Mouse (Mus musculus) G1E (cell line): ENCODE measurements around the gene Tubb4a. TPM values are rescaled to one million over a fixed set of nuclear protein-coding genes. Genes with fewer than 3 reads are reported as not detected.

Experiments used
- ATAC-seq: 2 replicates; pipeline ENCODE4 v1.8.0; 2016; ENCODE audit warnings: mild to moderate bottlenecking; ENCODE audit not compliant: insufficient number of reproducible peaks, poor library complexity, low FRiP score, severe bottlenecking; ENCODE audit errors: extremely low read depth
- DNase-seq: peaks from one replicate; pipeline ENCODE4 v3.0.0; 2012; ENCODE audit warnings: low spot score
- H3K27me3 ChIP-seq: 2 replicates; pipeline ENCODE4 v1.6.1; 2012; ENCODE audit warnings: mild to moderate bottlenecking, low read length, inconsistent platforms; ENCODE audit not compliant: insufficient read depth
- H3K36me3 ChIP-seq: replicated peaks from 2 replicates; pipeline ENCODE3; 2012; ENCODE audit warnings: mild to moderate bottlenecking, inconsistent platforms
- H3K4me1 ChIP-seq: 2 replicates; pipeline ENCODE4 v1.6.1; 2012; ENCODE audit warnings: low read depth, low read length, inconsistent platforms, mixed read lengths; ENCODE audit not compliant: insufficient read depth
- H3K4me3 ChIP-seq: 2 replicates; pipeline ENCODE4 v1.5.1; 2012; ENCODE audit warnings: low read depth, mild to moderate bottlenecking, inconsistent platforms, low read length, moderate library complexity, mixed read lengths
- H3K9me3 ChIP-seq: replicated peaks from 2 replicates; pipeline ENCODE4 v1.6.1; 2012; ENCODE audit warnings: inconsistent platforms
- CTCF ChIP-seq: IDR thresholded peaks from 2 replicates; pipeline ENCODE4 v1.5.1; 2012; ENCODE audit warnings: low read depth, low read length, inconsistent platforms, mixed read lengths
- GATA1 ChIP-seq: IDR thresholded peaks from 2 replicates; pipeline ENCODE4 v1.6.1; 2012; ENCODE audit warnings: borderline replicate concordance, low read length, inconsistent platforms, mixed read lengths
- GATA2 ChIP-seq: IDR thresholded peaks from 2 replicates; pipeline ENCODE4 v1.6.1; 2012; ENCODE audit warnings: low read depth, low read length, inconsistent platforms, borderline replicate concordance
- POLR2AphosphoS5 ChIP-seq: IDR thresholded peaks from 2 replicates; pipeline ENCODE4 v1.6.1; 2012; ENCODE audit warnings: low read depth, low read length, inconsistent platforms; ENCODE audit not compliant: insufficient replicate concordance
- TAL1 ChIP-seq: conservative IDR thresholded peaks from 2 replicates; pipeline ENCODE4 v1.6.1; 2012; ENCODE audit warnings: low read depth, low read length, inconsistent platforms, mixed read lengths
- polyA plus RNA-seq: library from polyadenylated mRNA; stranded (reverse); fragments of >175 nt; gene quantifications from 2 replicates; pipeline ENCODE4 v1.2.3, GENCODE M21; 2012
- total RNA-seq, 2 experiments: library from RNA; stranded (forward) in 1 of 2; stranded (reverse) in 1 of 2; fragments of 200-1000 nt in 1 of 2; fragments of >200 nt in 1 of 2; fragmentation: Nextera tagmentation in 1 of 2; gene quantifications; 2 replicates each; pipeline ENCODE4 v1.2.3; 2014 to 2017

The Tubb4a gene
- total and polyA plus RNA-seq, 3 experiments = 0.38 to 4.2 (median 0.51) TPM

DNA sequence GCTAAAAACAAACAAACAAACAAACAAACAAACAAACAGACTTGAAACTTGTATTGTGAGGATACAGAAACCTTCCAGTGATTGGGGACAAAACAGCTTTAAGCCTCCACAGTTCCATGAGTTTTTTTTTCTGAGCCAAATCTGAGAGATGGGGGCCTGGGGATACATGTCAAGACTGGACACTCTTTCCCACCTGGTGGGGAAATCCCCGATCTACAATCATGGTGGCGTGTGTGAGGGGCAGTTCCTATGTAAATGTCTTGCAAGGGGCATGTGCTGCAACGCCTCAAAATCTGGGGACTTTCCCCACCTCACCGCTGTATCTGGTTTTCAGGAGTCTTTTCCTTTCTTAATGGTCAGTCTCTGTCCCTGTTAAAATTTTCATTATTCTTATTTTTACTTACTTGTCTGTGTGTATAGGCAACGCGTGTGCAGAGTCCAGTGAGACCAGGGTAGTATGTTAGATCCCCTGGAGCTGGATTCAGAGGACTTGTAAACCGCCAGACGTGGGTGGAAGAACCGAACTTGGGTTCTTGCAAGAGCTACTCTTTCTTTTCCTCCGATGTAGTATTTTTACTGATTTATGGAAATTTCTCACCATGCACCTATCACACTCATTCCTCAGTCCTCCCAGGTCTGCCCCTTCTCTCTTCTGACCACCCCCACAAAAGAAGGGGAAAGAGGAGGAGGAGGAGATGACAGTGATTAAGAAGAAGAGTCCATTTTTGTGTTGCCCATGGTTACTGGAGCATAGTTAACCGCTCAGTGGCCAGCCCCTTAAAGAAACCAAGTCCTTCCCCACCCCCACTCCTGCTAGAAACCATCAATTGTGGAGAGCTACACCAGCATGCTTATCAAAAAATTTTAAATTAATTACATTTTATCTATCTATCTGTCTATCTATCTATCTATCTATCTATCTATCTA is 35.9 kb upstream of the Tubb4a start:
- Histone ChIP-seq H3K27me3 (no peaks in the 10 kb centered on the region), H3K4me1 (peaks cover 64% of the 10 kb centered on the region), H3K9me3 (no peaks in the 10 kb centered on the region), H3K36me3 (no peaks in the 10 kb centered on the region), H3K4me3 (no peak overlapping the region)
- no peak for ATAC-seq
- TF ChIP-seq GATA1 = no peak
- no peak for TF ChIP-seq POLR2AphosphoS5
- TF ChIP-seq TAL1 = no peak
- TF ChIP-seq GATA2 = no peak
- no peak for TF ChIP-seq CTCF
- no peak for DNase-seq

DNA sequence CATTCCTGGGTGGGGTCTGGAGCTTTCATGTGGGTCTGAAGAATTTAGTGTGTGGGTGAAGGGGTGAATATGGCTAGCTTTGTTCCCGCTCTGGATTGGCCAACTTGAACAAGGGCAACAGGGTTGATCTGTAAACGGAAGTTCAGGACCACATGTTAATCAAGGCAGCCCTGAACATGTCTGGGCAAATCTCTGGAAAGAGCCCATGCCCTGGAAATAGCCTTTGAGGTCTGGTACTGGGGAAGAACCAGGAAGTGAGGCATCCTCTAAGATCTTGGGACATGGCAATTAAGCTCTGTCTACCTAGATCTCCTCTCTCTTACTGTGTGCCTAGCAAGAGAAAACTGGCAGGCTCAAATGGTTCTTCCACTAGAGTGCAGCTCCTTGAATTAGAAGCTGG is 34.3 kb upstream of the Tubb4a start:
- Histone ChIP-seq H3K9me3 (no peaks in the 10 kb centered on the region), H3K27me3 (0 out of 2 replicates have a peak, but pooled peaks cover 3% of the 10 kb centered on the region), H3K4me3 (no peak overlapping the region), H3K4me1 (peaks cover 55% of the 10 kb centered on the region), H3K36me3 (no peaks in the 10 kb centered on the region)
- TF ChIP-seq POLR2AphosphoS5 (no peak), CTCF (no peak), GATA1 (no peak), GATA2 (no peak), TAL1 (no peak)
- DNase-seq = no peak
- no peak for ATAC-seq

DNA sequence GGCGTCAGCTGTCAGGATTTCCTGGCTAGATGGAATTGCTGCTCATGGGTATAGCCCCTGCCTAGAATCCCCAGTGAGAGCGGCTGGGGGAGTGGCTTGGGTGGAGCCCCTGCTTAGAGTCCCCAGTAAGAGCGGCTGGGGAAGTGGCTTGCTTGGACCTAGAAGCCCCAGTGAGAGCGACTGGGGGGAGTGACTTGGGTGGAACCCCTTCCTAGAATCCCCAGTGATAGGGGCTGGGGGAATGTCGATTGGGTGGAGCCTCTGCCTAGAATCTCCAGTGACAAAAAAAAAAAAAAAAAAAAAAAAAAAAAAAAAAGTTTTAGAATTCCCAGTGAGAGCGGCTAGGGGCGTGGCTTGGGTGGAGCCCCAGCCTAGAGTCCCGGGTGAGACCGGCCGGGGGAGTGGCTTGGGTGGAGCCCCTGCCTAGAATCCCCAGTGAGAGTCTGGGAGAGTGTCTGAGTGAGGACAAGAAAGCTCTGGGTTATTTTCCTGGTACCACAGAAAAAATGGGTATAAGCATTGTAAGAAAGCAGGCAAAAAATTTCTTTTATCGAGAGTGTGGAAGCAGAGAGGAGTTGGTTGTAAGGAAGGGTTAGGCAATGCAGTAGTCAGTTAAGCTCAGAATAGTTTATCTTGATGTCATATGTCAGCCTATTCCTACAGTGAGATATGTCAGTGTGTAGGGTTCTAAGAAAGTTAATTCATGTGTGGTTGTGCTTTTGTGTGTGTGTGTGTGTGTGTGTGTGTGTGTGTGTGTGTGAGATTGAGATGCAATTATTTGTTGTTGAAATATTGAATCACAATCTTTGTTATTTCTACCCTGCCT is 31.2 kb upstream of the Tubb4a start:
- H3K9me3 ChIP-seq = no peaks in the 10 kb centered on the region
- no peaks in the 10 kb centered on the region for H3K36me3 ChIP-seq
- no peak for TF ChIP-seq GATA2
- TF ChIP-seq TAL1 = no peak
- TF ChIP-seq CTCF = no peak
- no peak for TF ChIP-seq GATA1
- TF ChIP-seq POLR2AphosphoS5 = no peak
- peak; percentile 66; the same call in 1 of the 2 replicates for ATAC-seq
- DNase-seq = no peak
- H3K27me3 ChIP-seq = peaks cover 21% of the 10 kb centered on the region
- no peak overlapping the region; the same call in 1 of the 2 replicates for H3K4me3 ChIP-seq
- peaks cover 27% of the 10 kb centered on the region for H3K4me1 ChIP-seq

DNA sequence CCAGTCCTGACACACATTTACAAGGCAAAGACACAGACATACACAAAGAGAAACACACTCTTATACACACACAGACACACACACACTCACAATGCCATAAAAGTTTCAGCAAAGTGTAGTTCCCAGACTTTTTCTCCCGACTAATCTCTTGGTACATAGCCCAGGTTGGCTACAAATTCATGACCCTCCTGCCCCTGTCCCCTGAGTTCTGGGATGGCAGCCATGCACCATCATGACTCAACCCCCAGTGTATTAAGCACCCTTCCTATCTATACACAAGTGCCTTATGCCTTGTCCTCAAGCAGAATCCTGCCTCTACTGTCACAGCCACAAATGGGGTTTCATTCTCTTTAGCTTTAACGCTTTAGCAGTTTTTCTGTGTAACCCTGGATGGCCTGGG is 29.2 kb upstream of the Tubb4a start:
- no peak overlapping the region for H3K4me3 ChIP-seq
- TF ChIP-seq POLR2AphosphoS5 (no peak), CTCF (no peak), GATA1 (no peak), GATA2 (no peak), TAL1 (no peak)
- ATAC-seq = no peak

DNA sequence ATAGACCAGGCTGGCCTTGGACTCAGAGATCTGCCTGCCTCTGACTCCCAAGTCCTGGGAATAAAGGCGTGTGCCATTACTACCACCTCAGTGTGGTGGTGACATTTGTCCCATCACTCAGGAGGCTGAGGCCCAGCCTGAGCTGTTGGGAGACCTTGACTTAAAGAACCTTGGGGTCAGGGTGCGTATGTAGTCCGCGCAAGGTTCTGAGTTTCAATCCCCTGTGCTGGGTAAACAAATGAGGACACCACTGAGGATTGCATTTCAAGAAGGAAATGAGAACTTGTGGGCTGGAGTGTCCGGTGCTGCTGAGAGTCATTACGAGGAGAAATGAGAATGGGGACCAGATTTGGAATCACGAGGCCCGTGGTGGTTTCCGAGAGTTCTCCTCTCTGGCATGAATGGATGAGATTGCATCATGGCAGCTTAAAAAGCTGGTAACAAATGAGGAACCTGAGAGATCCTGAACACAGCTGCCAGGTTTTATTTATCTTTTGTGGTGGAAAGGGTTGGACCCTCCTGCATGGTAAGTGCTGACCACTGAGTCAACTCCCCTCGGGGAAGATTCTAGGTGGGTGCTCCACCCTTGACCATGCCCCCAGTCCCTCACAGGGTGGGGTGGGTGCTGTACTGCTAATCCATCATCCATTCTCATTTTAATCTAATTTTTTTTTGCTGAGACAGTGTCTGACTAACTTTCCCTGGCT is 25.3 kb upstream of the Tubb4a start:
- ATAC-seq = no peak
- Histone ChIP-seq H3K4me1 (peaks cover 43% of the 10 kb centered on the region), H3K4me3 (no peak overlapping the region), H3K27me3 (peaks cover 24% of the 10 kb centered on the region), H3K9me3 (no peaks in the 10 kb centered on the region), H3K36me3 (peaks cover 13% of the 10 kb centered on the region)
- TF ChIP-seq GATA1 (no peak), GATA2 (no peak), POLR2AphosphoS5 (no peak), TAL1 (no peak)
- no peak for DNase-seq

More for the DNA sequence above, 29.2 kb upstream of the Tubb4a start:
- no peak for DNase-seq
- Histone ChIP-seq H3K36me3 (no peaks in the 10 kb centered on the region), H3K9me3 (no peaks in the 10 kb centered on the region), H3K4me1 (peaks cover 27% of the 10 kb centered on the region), H3K27me3 (peaks cover 24% of the 10 kb centered on the region)
